Mouse (Mus musculus) CH12.LX (cell line): ENCODE measurements at regions not wholly inside any gene's neighbourhood (a gene's known extent, or its start where the extent isn't known, plus 50 kb on each side); places are given as distances from the start of the nearest gene placed in this dataset.

Experiments used
- CHD2 ChIP-seq: IDR thresholded peaks from 2 replicates; pipeline ENCODE4 v1.6.1; 2011; ENCODE audit warnings: low read length, improper control_type of control experiment
- CTCF ChIP-seq, 2 experiments: IDR thresholded peaks in 1 of 2; conservative IDR thresholded peaks in 1 of 2; 2 replicates each; pipeline ENCODE4 v1.5.1; 2011 to 2012; ENCODE audit warnings: low read depth in 2 of 2, low read length in 2 of 2, improper control_type of control experiment in 1 of 2, inconsistent platforms in 1 of 2, mild to moderate bottlenecking in 1 of 2, moderate library complexity in 1 of 2
- E2F4 ChIP-seq: IDR thresholded peaks from 2 replicates; pipeline ENCODE4 v1.6.1; 2011; ENCODE audit warnings: low read depth, low read length, improper control_type of control experiment; ENCODE audit not compliant: insufficient replicate concordance
- GABPA ChIP-seq: IDR thresholded peaks from 2 replicates; pipeline ENCODE4 v1.6.1; 2012; ENCODE audit warnings: low read depth, low read length, improper control_type of control experiment, inconsistent platforms; ENCODE audit not compliant: insufficient replicate concordance
- IRF4 ChIP-seq: IDR thresholded peaks from 2 replicates; pipeline ENCODE4 v1.6.1; 2014; ENCODE audit warnings: low read depth, mild to moderate bottlenecking, inconsistent platforms, low read length, improper control_type of control experiment
- MAX ChIP-seq: IDR thresholded peaks from 2 replicates; pipeline ENCODE4 v1.6.1; 2011; ENCODE audit warnings: low read length, improper control_type of control experiment
- MAZ ChIP-seq: IDR thresholded peaks from 2 replicates; pipeline ENCODE4 v1.6.1; 2012; ENCODE audit warnings: low read depth, mild to moderate bottlenecking, inconsistent platforms, low read length, improper control_type of control experiment, moderate library complexity
- NRF1 ChIP-seq: IDR thresholded peaks from 2 replicates; pipeline ENCODE4 v1.6.1; 2014; ENCODE audit warnings: low read depth, mild to moderate bottlenecking, inconsistent platforms, low read length, improper control_type of control experiment, moderate library complexity
- POLR2A ChIP-seq: IDR thresholded peaks from 2 replicates; pipeline ENCODE4 v1.6.1; 2011; ENCODE audit warnings: low read depth, mild to moderate bottlenecking, improper control_type of control experiment, low read length
- RAD21 ChIP-seq: IDR thresholded peaks from 2 replicates; pipeline ENCODE4 v1.6.1; 2011; ENCODE audit warnings: low read depth, mild to moderate bottlenecking, low read length, improper control_type of control experiment, moderate library complexity
- SIN3A ChIP-seq: IDR thresholded peaks from 2 replicates; pipeline ENCODE4 v1.6.1; 2012; ENCODE audit warnings: low read length, improper control_type of control experiment, inconsistent platforms
- SMC3 ChIP-seq: IDR thresholded peaks from 2 replicates; pipeline ENCODE4 v1.6.1; 2011; ENCODE audit warnings: low read depth, low read length, improper control_type of control experiment
- ZC3H11A ChIP-seq: IDR thresholded peaks from 2 replicates; pipeline ENCODE4 v1.6.1; 2012; ENCODE audit warnings: low read depth, mild to moderate bottlenecking, inconsistent platforms, low read length, improper control_type of control experiment
- ZNF384 ChIP-seq: IDR thresholded peaks from 2 replicates; pipeline ENCODE4 v1.6.1; 2012; ENCODE audit warnings: low read depth, low read length, improper control_type of control experiment, inconsistent platforms

GRCm38 (mm10) chr5:35162607-35163006 is 57.0 kb upstream of the Lrpap1 start:
- TF ChIP-seq CTCF (conservative IDR thresholded peaks at IDR 0.05 in 1 of 2, IDR thresholded peaks at IDR 0.05 in 1 of 2; ENCODE audit: low read depth in 2 of 2, low read length in 2 of 2) (no peak), MAX (no peak), GABPA (no peak), SMC3 (no peak), E2F4 (no peak), CHD2 (no peak), NRF1 (no peak), MAZ (no peak), POLR2A (no peak), RAD21 (no peak), ZC3H11A (no peak), ZNF384 (no peak), IRF4 (no peak), SIN3A (no peak)
